Mouse (Mus musculus) bone marrow, adult 2 months (tissue): ENCODE measurements around the gene Klk12.

Experiments
- CTCF ChIP-seq: fragments of 200-500 bp; IDR thresholded peaks from 2 replicates; pipeline ENCODE4 v1.5.1; 2011; ENCODE audit warnings: low read length, control low read depth; ENCODE audit not compliant: control insufficient read depth, insufficient read depth
- POLR2A ChIP-seq: fragments of 200-500 bp; IDR thresholded peaks from 2 replicates; pipeline ENCODE4 v1.6.1; 2011; ENCODE audit warnings: low read depth, mild to moderate bottlenecking, control low read depth, low read length, borderline replicate concordance; ENCODE audit not compliant: control insufficient read depth

DNA sequence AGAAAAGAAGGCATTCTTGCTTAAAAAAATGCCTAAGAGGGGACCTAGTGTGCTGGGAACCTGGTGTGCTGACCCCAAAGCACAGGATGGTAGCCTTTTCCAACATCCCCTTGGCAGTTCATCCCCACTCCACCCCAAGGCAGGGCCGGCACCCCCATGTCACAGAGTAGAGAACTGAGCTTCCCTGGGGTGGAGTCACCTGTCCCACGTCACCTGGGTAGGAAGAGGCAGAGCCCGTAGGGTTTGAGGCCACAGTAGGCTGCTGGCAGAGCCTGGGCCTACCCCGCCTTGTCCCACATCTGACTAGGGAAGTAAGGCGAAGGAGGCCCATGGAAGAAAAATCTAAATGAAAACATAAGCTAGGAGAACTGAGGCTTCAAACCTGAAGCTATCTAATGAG, 5.7 kb downstream of the Klk12 start, which contains the start of gene Klk11:
- TF ChIP-seq CTCF (no peak), POLR2A (no peak)
